ENCODE assay signal across 8 mouse cellular contexts in the genomic region with DNA sequence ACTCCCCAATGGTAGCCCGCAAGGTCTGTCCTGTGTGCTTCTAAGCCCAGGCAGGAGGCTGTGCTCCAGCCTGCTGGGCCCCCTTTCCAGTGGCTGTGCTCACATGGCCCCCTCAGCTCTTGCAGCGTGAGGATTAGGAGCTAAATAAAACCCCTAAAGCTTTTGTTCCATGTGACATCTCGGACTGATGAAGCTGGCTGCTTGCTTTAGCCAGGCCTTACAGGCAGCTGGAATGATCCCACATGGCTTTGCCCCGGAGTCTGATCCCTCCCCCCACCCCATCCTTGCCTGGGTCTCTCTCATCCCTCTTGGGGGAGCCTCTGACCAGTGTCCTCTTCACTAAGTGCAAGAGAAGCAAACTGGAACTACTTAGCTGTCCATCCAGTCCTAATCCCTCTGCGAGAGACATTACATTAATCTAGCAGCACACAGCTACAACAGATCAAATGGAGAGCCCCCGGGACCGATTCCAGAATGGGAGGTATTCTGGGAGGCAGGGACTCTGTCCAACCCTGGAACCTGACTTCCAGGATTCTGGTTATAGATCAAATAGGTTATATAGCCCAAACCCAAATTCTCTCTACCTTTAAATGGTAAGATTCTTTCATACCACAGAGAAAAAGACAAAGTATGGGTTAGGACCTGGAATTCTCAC.
A peak's percentile ranks its signal among the peaks of the same experiment; 100 is the strongest.
DNase-seq lines count a peak whose midpoint lies in the region; ATAC-seq lines count a peak whose summit lies in the region.

No protein-coding gene starts in this region.

- H3K9ac ChIP-seq in lung, embryonic 16.5 days (ENCODE audit: low read length), result no peak overlapping the region
- H3K9ac ChIP-seq in heart, embryonic 12.5 days, result no peak overlapping the region
- peak overlapping the region; percentile 43; the same call in 1 of the 2 replicates for H3K9ac ChIP-seq in limb, embryonic 13.5 days
- peak overlapping the region; percentile 49; the same call in 1 of the 2 replicates for H3K9ac ChIP-seq in stomach, embryonic 16.5 days (ENCODE audit: low read length)
- H3K9ac ChIP-seq in liver, embryonic 12.5 days, result no peak overlapping the region

- no peaks in the 10 kb centered on the region for H3K36me3 ChIP-seq in lung, embryonic 16.5 days (ENCODE audit: control insufficient read depth, insufficient read depth, low read length)
- H3K36me3 ChIP-seq in heart, embryonic 12.5 days, result peaks cover 8% of the 10 kb centered on the region; the same call in 1 of the 2 replicates
- no peaks in the 10 kb centered on the region for H3K36me3 ChIP-seq in limb, embryonic 13.5 days
- no peaks in the 10 kb centered on the region for H3K36me3 ChIP-seq in stomach, embryonic 16.5 days (ENCODE audit: control insufficient read depth, insufficient read depth, low read length)
- 0 out of 2 replicates have a peak, but pooled peaks cover 6% of the 10 kb centered on the region for H3K36me3 ChIP-seq in liver, embryonic 12.5 days

- H3K4me1 ChIP-seq in lung, embryonic 16.5 days (replicated peaks; ENCODE audit: control insufficient read depth, insufficient read depth, low read length), result peaks cover 48% of the 10 kb centered on the region
- peaks cover 78% of the 10 kb centered on the region for H3K4me1 ChIP-seq in heart, embryonic 12.5 days (replicated peaks)
- H3K4me1 ChIP-seq in limb, embryonic 13.5 days, result peaks cover 69% of the 10 kb centered on the region
- peaks cover 78% of the 10 kb centered on the region for H3K4me1 ChIP-seq in stomach, embryonic 16.5 days (ENCODE audit: control insufficient read depth, insufficient read depth, low read length)
- peaks cover 12% of the 10 kb centered on the region; the same call in 1 of the 2 replicates for H3K4me1 ChIP-seq in liver, embryonic 12.5 days

- no peak overlapping the region for H3K4me3 ChIP-seq in lung, embryonic 16.5 days (ENCODE audit: low read length)
- no peak overlapping the region for H3K4me3 ChIP-seq in heart, embryonic 12.5 days
- H3K4me3 ChIP-seq in limb, embryonic 13.5 days, result no peak overlapping the region
- H3K4me3 ChIP-seq in stomach, embryonic 16.5 days (replicated peaks; ENCODE audit: low read length), result no peak overlapping the region
- H3K4me3 ChIP-seq in liver, embryonic 12.5 days, result no peak overlapping the region

- DNase-seq in lung, adult 18-20 months, result no peak
- no peak for DNase-seq in kidney, postnatal 14 days
- no peak for DNase-seq in gastrocnemius, postnatal 25 days

- no peaks in the 10 kb centered on the region for H3K9me3 ChIP-seq in lung, embryonic 16.5 days (ENCODE audit: control insufficient read depth, low read length)
- H3K9me3 ChIP-seq in heart, embryonic 12.5 days (replicated peaks), result no peaks in the 10 kb centered on the region
- no peaks in the 10 kb centered on the region for H3K9me3 ChIP-seq in limb, embryonic 13.5 days
- H3K9me3 ChIP-seq in stomach, embryonic 16.5 days (replicated peaks; ENCODE audit: control insufficient read depth, low read length), result no peaks in the 10 kb centered on the region
- no peaks in the 10 kb centered on the region for H3K9me3 ChIP-seq in liver, embryonic 12.5 days (replicated peaks)

- WGBS in lung, embryonic 16.5 days, result 51% methylated on average over 7 of the region's 7 CpGs
- WGBS in heart, embryonic 12.5 days, result 48% methylated on average over 7 of the region's 7 CpGs
- WGBS in limb, embryonic 13.5 days, result 48% methylated on average over 7 of the region's 7 CpGs
- WGBS in stomach, embryonic 16.5 days, result 22% methylated on average over 7 of the region's 7 CpGs
- 73% methylated on average over 7 of the region's 7 CpGs for WGBS in liver, embryonic 12.5 days (ENCODE audit: insufficient replicate concordance)

- peak overlapping the region; percentile 30; the same call in 1 of the 2 replicates for H3K27ac ChIP-seq in lung, embryonic 16.5 days (ENCODE audit: low read length)
- peak overlapping the region; percentile 76 for H3K27ac ChIP-seq in heart, embryonic 12.5 days (ENCODE audit: poor library complexity, severe bottlenecking)
- peak overlapping the region; percentile 44; the same call in 1 of the 2 replicates for H3K27ac ChIP-seq in limb, embryonic 13.5 days
- H3K27ac ChIP-seq in stomach, embryonic 16.5 days (ENCODE audit: low read length), result peak overlapping the region; percentile 91
- no peak overlapping the region for H3K27ac ChIP-seq in liver, embryonic 12.5 days

- ATAC-seq in lung, embryonic 16.5 days (ENCODE audit: low read depth), result no peak
- no peak for ATAC-seq in heart, embryonic 12.5 days (ENCODE audit: insufficient number of reproducible peaks, low FRiP score)
- ATAC-seq in limb, embryonic 13.5 days (ENCODE audit: low FRiP score, low read depth), result peak; percentile 45; the same call in 1 of the 2 replicates
- peak; percentile 59 for ATAC-seq in stomach, embryonic 16.5 days (ENCODE audit: insufficient read depth, low FRiP score)
- no peak for ATAC-seq in liver, embryonic 12.5 days

- H3K4me2 ChIP-seq in lung, embryonic 16.5 days (ENCODE audit: low read depth, low read length), result no peak overlapping the region
- peak overlapping the region; percentile 27; the same call in 1 of the 2 replicates for H3K4me2 ChIP-seq in heart, embryonic 12.5 days
- 0 out of 2 replicates have a peak overlapping the region, but pooled peaks have one; percentile 4 for H3K4me2 ChIP-seq in limb, embryonic 13.5 days (replicated peaks)
- peak overlapping the region; percentile 27; the same call in 1 of the 2 replicates for H3K4me2 ChIP-seq in stomach, embryonic 16.5 days (ENCODE audit: low read depth, low read length)
- no peak overlapping the region for H3K4me2 ChIP-seq in liver, embryonic 12.5 days

- no peaks in the 10 kb centered on the region for H3K27me3 ChIP-seq in lung, embryonic 16.5 days (ENCODE audit: control insufficient read depth, insufficient read depth, low read depth, low read length)
- H3K27me3 ChIP-seq in heart, embryonic 12.5 days (replicated peaks), result no peaks in the 10 kb centered on the region
- H3K27me3 ChIP-seq in limb, embryonic 13.5 days, result no peaks in the 10 kb centered on the region
- H3K27me3 ChIP-seq in stomach, embryonic 16.5 days (ENCODE audit: control insufficient read depth, insufficient read depth, low read length), result no peaks in the 10 kb centered on the region
- no peaks in the 10 kb centered on the region for H3K27me3 ChIP-seq in liver, embryonic 12.5 days (replicated peaks)

Comparison
In these comparisons a context has a peak if more than half of its experiments do, and no peak if none do; other contexts are left out.
1. ATAC-seq: peak in limb, embryonic 13.5 days (single experiment) and stomach, embryonic 16.5 days (single experiment); none in lung, embryonic 16.5 days (single experiment), heart, embryonic 12.5 days (single experiment) and liver, embryonic 12.5 days (single experiment).
2. H3K4me2 ChIP-seq: peak in heart, embryonic 12.5 days (single experiment), limb, embryonic 13.5 days (single experiment) and stomach, embryonic 16.5 days (single experiment); none in lung, embryonic 16.5 days (single experiment) and liver, embryonic 12.5 days (single experiment).
3. H3K9ac ChIP-seq: peak in limb, embryonic 13.5 days (single experiment) and stomach, embryonic 16.5 days (single experiment); none in lung, embryonic 16.5 days (single experiment), heart, embryonic 12.5 days (single experiment) and liver, embryonic 12.5 days (single experiment).